Mouse (Mus musculus) testis, adult 2 months (tissue): ENCODE results near the gene Tespa1. TPM values are rescaled to one million over a fixed set of nuclear protein-coding genes. Genes with fewer than 3 reads are reported as not detected.
"Not testable (repeated sequence)": the region's sequence is repeated elsewhere in the genome, so short reads cannot be mapped to it uniquely, and the experiment has no call there.

ENCODE experiments used
- H3K27ac ChIP-seq: fragments of 200-500 bp; 2 replicates; pipeline ENCODE4 v1.5.1; 2012; ENCODE audit warnings: low read depth, low read length; ENCODE audit not compliant: control insufficient read depth, insufficient read depth
- H3K27me3 ChIP-seq: fragments of 200-500 bp; 2 replicates; pipeline ENCODE4 v1.6.1; 2012; ENCODE audit warnings: mild to moderate bottlenecking, low read length, moderate library complexity; ENCODE audit not compliant: control insufficient read depth, insufficient read depth
- H3K36me3 ChIP-seq: fragments of 200-500 bp; 2 replicates; pipeline ENCODE4 v1.6.1; 2012; ENCODE audit warnings: mild to moderate bottlenecking, low read length; ENCODE audit not compliant: control insufficient read depth, insufficient read depth
- H3K4me1 ChIP-seq: fragments of 200-500 bp; 2 replicates; pipeline ENCODE4 v1.6.1; 2012; ENCODE audit warnings: low read length; ENCODE audit not compliant: control insufficient read depth, insufficient read depth
- H3K4me3 ChIP-seq: fragments of 200-500 bp; 2 replicates; pipeline ENCODE4 v1.5.1; 2012; ENCODE audit warnings: low read depth, mild to moderate bottlenecking, low read length, moderate library complexity, mixed read lengths; ENCODE audit not compliant: control insufficient read depth
- CTCF ChIP-seq: fragments of 200-500 bp; IDR thresholded peaks from 2 replicates; pipeline ENCODE4 v1.5.1; 2012; ENCODE audit warnings: low read depth, mild to moderate bottlenecking, inconsistent platforms, low read length, moderate library complexity; ENCODE audit not compliant: control insufficient read depth, insufficient read depth, insufficient replicate concordance
- POLR2A ChIP-seq: fragments of 200-500 bp; IDR thresholded peaks from 2 replicates; pipeline ENCODE4 v1.6.1; 2012; ENCODE audit warnings: low read depth, mild to moderate bottlenecking, inconsistent platforms, low read length, moderate library complexity; ENCODE audit not compliant: control insufficient read depth
- polyA plus RNA-seq: library from polyadenylated mRNA; depleted of rRNA; stranded (reverse); fragments of >200 nt; gene quantifications from 2 replicates; pipeline ENCODE4 v1.2.3, GENCODE M21; 2012

Tespa1 gene
- polyA plus RNA-seq, 1 experiment = not detected

DNA sequence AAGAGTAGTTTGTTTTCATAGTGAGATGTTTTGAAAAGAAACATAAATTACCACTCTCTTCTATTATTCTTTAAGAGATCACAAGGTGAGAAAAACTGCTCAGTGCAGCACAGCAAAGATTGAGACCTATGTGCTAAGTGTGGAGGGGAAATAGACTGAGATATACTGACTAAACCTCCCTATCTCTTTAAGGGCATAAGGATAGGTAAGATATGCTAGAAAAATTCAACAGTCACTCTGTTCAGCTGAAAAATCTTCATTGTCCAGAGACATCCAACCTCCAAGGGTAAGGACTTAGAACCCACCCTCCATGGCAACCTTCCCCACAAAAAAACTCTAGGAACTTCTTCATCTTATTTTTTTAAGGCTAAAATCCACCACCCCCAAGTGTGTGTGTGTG lies 42.1 kb downstream of the Tespa1 start:
- Histone ChIP-seq H3K27me3 (no peaks in the 10 kb centered on the region), H3K4me3 (no peak overlapping the region), H3K4me1 (no peaks in the 10 kb centered on the region), H3K27ac (no peak overlapping the region), H3K36me3 (no peaks in the 10 kb centered on the region)
- no peak for TF ChIP-seq CTCF
- no peak for TF ChIP-seq POLR2A

DNA sequence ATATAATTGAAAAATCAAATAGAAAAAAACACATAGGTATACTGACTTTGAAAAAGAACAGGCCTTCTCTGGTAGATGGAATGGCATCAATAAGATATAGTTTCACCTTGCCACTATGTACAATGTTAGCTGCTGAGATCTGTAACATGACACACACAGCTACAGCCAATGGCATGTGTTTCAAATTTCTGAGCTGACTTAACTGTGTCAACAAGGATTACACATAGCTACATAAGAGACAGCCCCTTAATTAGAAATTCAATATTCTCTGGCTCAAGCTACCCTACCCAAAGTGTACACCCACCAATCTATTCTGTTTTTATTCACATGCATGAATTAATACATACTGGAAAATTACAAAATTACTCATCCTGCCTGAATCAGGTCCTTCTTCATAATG lies 45.7 kb downstream of the Tespa1 start:
- no peak for TF ChIP-seq CTCF
- no peak for TF ChIP-seq POLR2A
- H3K36me3 ChIP-seq = no peaks in the 10 kb centered on the region
- H3K27ac ChIP-seq = no peak overlapping the region
- no peaks in the 10 kb centered on the region for H3K27me3 ChIP-seq
- no peak overlapping the region for H3K4me3 ChIP-seq
- H3K4me1 ChIP-seq = no peaks in the 10 kb centered on the region; the same call in 1 of the 2 replicates

DNA sequence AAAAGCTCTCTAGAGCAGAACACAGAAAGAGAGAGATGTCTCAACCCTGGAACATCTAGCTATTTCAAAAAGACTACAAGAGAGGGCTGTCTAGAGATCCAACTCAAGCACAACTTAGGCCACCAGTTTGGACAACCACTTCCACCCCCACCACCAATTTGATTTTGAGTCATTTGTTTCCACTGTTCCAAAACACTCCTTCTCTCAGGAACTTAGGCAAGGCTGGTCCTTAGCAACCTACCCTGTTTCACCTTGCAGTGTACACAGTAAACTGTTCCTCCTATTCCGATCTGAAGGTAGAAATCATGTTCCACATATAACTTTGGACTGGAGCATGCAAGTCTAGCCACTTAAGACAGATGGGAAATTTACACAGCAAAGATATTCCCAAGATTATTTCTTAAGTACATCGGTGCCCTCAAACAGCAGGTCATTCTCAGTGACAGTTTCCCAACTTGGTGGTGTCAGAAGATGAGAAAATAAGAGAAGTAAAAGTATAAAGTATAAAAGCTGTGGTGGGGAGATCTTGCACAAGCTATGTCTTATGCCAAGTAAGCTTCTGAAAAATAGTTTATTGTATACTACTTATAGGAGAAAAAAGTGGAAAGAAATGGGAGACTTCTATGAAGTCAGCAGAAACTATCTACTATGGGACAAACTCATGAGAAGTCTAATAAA lies 47.5 kb downstream of the Tespa1 start:
- no peaks in the 10 kb centered on the region; the same call in 1 of the 2 replicates for H3K4me1 ChIP-seq
- no peaks in the 10 kb centered on the region for H3K27me3 ChIP-seq
- no peak overlapping the region for H3K4me3 ChIP-seq
- TF ChIP-seq POLR2A (no peak), CTCF (no peak)
- no peaks in the 10 kb centered on the region for H3K36me3 ChIP-seq
- H3K27ac ChIP-seq = no peak overlapping the region

DNA sequence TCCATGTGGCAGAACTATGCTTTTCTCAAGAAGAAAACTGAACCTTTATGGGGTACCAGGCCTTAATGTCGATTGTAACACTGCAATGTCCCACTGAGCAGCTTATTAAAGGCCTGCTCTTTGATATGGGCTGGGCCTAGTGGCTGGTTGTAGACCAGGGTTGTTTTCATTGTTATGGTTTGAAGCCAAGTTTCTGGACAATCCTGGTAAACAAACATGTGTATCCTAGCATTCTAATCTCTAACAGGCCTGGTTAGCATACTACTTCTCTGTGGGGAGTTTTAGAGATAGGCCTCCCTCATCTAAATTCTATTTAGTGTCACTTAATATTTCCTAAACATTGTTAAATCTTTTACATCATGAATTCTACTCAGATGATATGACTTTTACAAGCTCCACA lies 49.0 kb downstream of the Tespa1 start:
- Histone ChIP-seq H3K4me3 (no peak overlapping the region), H3K27me3 (no peaks in the 10 kb centered on the region), H3K4me1 (no peaks in the 10 kb centered on the region; the same call in 1 of the 2 replicates), H3K36me3 (no peaks in the 10 kb centered on the region), H3K27ac (no peak overlapping the region)
- TF ChIP-seq CTCF (no peak), POLR2A (no peak)

DNA sequence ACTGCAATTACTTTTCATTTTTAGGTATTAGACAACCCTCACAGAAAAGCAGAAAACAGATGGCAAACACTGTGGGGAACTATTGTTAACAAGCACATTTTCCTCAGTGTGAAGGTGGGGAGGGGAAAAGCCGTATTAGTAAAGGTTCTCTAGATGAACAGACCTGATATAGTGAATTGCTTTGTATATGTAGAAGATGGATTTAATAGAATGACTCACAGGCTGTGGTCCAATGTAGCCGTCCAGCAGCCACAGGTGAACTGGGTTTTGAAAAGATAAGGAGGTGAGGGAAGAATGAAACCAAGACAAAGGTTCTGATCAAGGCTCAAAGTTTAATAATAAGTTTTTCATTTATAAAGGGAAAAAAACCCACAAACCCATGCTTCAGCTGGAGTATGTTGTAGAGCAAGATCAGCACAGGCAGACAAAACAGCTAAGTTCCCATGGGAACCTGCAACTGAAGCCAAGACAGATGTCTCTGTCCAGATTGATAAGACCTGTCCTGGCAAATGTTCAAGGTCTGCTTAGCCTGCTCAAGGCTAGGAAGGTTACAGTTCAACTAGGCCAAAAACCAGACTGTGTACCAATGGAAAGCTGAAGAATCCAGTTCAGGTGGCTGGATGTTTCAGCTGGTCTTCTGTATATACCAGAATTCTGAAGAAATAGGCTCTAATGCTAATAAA lies 50.0 kb downstream of the Tespa1 start:
- H3K4me1 ChIP-seq = no peaks in the 10 kb centered on the region; the same call in 1 of the 2 replicates
- TF ChIP-seq CTCF (no peak), POLR2A (no peak)
- no peaks in the 10 kb centered on the region for H3K27me3 ChIP-seq
- no peak overlapping the region for H3K4me3 ChIP-seq
- no peak overlapping the region for H3K27ac ChIP-seq
- H3K36me3 ChIP-seq = no peaks in the 10 kb centered on the region

DNA sequence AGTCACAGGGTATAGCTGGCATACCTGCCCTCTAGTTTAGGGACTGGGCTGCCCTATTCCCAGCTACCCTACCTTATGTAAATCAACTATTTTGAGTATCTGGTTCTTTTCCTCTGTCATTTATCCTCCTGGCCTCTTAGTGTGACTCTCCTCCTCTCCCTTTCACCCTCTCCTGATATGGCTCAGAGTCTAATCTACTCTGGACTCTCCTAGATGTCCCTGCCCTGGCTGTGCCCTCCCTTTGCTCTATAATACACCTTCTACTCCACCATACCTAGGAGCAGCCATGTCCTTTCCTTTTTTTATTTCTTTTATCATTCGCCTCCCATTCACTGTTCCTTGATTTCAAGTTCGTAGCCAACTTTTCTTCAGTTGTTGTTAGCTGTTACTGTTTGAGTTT lies 52.5 kb downstream of the Tespa1 start:
- no peaks in the 10 kb centered on the region for H3K36me3 ChIP-seq

DNA sequence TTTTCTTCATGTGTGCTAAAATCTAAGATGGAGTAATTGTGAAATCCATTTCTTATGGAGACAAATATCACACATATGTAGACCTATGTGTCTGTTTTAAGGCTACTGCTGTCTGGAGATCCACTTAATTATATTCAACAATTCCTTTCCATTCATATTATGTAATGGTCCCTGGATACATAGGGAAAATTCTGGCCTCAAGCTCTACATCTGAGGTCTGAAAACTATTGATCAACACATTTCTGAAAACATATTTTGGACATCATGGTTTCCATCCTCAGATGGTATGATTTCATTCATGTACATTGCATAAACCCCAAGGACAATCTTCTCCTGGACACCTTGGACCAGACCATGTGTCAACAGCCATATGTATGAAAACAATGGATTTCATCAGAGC lies 71.6 kb downstream of the Tespa1 start, which contains the start of gene Vmn2r84:
Gene Vmn2r84 (minus strand): TSS at position 101 of the 400 bp plus-strand sequence.
- Histone ChIP-seq H3K4me1 (no peaks in the 10 kb centered on the region), H3K27ac (no peak within 1 kb of the TSS), H3K36me3 (no peaks in the 10 kb centered on the region), H3K27me3 (no peaks in the 10 kb centered on the region), H3K4me3 (no peak within 1 kb of the TSS)
- TF ChIP-seq CTCF (no peak), POLR2A (no peak)

More for the DNA sequence above, 52.5 kb downstream of the Tespa1 start:
- Histone ChIP-seq H3K4me3 (no peak overlapping the region), H3K27me3 (no peaks in the 10 kb centered on the region), H3K4me1 (no peaks in the 10 kb centered on the region; the same call in 1 of the 2 replicates), H3K27ac (no peak overlapping the region)
- TF ChIP-seq CTCF (no peak), POLR2A (no peak)

DNA sequence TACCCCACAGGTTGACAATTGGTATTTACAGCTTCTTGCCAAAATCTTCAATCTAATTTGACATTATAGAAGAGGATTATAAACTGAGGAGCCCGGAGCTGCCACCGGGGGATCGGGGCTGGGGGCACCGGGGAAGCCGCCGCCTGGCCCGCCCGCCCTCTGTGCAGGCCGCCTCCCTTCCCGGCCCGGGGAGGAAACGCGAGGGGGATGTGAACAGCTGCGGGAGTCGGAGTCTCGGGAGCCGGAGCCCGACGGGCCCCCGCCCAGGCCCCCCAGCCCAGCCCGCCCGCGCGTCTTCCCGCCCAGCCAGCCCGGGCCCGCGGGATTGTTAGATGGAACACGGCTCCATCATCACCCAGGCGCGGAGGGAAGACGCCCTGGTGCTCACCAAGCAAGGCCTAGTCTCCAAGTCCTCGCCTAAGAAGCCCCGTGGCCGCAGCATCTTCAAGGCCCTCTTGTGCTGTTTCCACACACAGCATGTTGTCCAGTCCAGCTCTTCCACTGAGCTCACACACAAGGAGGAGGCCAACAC lies 89.6 kb downstream of the Tespa1 start:
- not testable (repeated sequence) for H3K4me3 ChIP-seq, H3K4me1 ChIP-seq, H3K36me3 ChIP-seq, H3K27ac ChIP-seq, H3K27me3 ChIP-seq
